Mouse (Mus musculus) forebrain, embryonic 11.5 days (tissue): ENCODE data around the gene Hormad2. TPM values are rescaled to one million over a fixed set of nuclear protein-coding genes. Genes with fewer than 3 reads are reported as not detected.

ENCODE experiments used
- ATAC-seq: fragments of 200-750 bp; cut with Nextera tagmentation; replicated peaks from 2 replicates; pipeline ENCODE4 v1.8.0; 2017; ENCODE audit warnings: moderate TSS enrichment; ENCODE audit not compliant: low FRiP score
- DNase-seq: peaks from one replicate; pipeline ENCODE4 v3.0.0-alpha.2; 2017; ENCODE audit warnings: low spot score
- H3K27ac ChIP-seq: fragments of 300-500 bp; sonication (generic); 2 replicates; pipeline ENCODE4 v1.5.1; 2014; ENCODE audit warnings: low read depth, low read length
- H3K27me3 ChIP-seq: fragments of 300-500 bp; sonication (generic); 2 replicates; pipeline ENCODE4 v1.6.1; 2014; ENCODE audit warnings: mild to moderate bottlenecking, low read length, mixed read lengths; ENCODE audit not compliant: control insufficient read depth, insufficient read depth
- H3K36me3 ChIP-seq: fragments of 300-500 bp; sonication (generic); 2 replicates; pipeline ENCODE4 v1.6.1; 2014; ENCODE audit warnings: mild to moderate bottlenecking, low read length, moderate library complexity, mixed read lengths; ENCODE audit not compliant: control insufficient read depth, insufficient read depth
- H3K4me1 ChIP-seq: fragments of 300-500 bp; sonication (generic); replicated peaks from 2 replicates; pipeline ENCODE4 v1.6.1; 2014; ENCODE audit warnings: low read length, mixed read lengths; ENCODE audit not compliant: control insufficient read depth, insufficient read depth
- H3K4me2 ChIP-seq: fragments of 300-500 bp; sonication (generic); 2 replicates; pipeline ENCODE4 v1.6.1; 2014; ENCODE audit warnings: low read depth, mild to moderate bottlenecking, low read length, moderate library complexity, mixed read lengths; ENCODE audit not compliant: severe bottlenecking
- H3K4me3 ChIP-seq: fragments of 300-500 bp; sonication (generic); 2 replicates; pipeline ENCODE4 v1.5.1; 2014; ENCODE audit warnings: low read depth, low read length
- H3K9ac ChIP-seq: fragments of 300-500 bp; sonication (generic); 2 replicates; pipeline ENCODE4 v1.6.1; 2014; ENCODE audit warnings: low read length
- H3K9me3 ChIP-seq: fragments of 300-500 bp; sonication (generic); 2 replicates; pipeline ENCODE4 v1.6.1; 2016; ENCODE audit warnings: low read length, mixed read lengths; ENCODE audit not compliant: control insufficient read depth
- WGBS: fragments of 180-500 bp; shearing (Covaris S2); extraction: QIAGEN DNeasy Blood & Tissue Kit; methylation state at CpG from one replicate; pipeline ENCODE4 v1.1.7; 2014; 5-methylcytosine and 5-hydroxymethylcytosine counted together
- polyA plus RNA-seq: library from polyadenylated mRNA; unstranded; fragments of >200 nt; fragmentation: Nextera tagmentation; extraction: Ambion mirVana; gene quantifications from 2 replicates; pipeline ENCODE4 v1.2.1, GENCODE M21; 2014

Hormad2 gene
- polyA plus RNA-seq, 1 experiment from 2014 or later = 0.57 TPM

GRCm38 (mm10) chr11:4403381-4403780, 37.5 kb downstream of the Hormad2 start:
- 84% methylated on average over 7 of the region's 7 CpGs for WGBS
- H3K27ac ChIP-seq = no peak overlapping the region
- no peak for DNase-seq

GRCm38 (mm10) chr11:4401251-4401650, 39.7 kb downstream of the Hormad2 start:
- DNase-seq (no peak), ATAC-seq (no peak)
- no peaks in the 10 kb centered on the region for H3K4me1 ChIP-seq
- H3K27ac ChIP-seq = no peak overlapping the region
- no peaks in the 10 kb centered on the region for H3K9me3 ChIP-seq
- H3K36me3 ChIP-seq = no peaks in the 10 kb centered on the region
- no peaks in the 10 kb centered on the region for H3K27me3 ChIP-seq
- no peak overlapping the region for H3K4me2 ChIP-seq
- WGBS = 74% methylated on average over 5 of the region's 5 CpGs
- no peak overlapping the region for H3K9ac ChIP-seq
- no peak overlapping the region for H3K4me3 ChIP-seq

More at GRCm38 (mm10) chr11:4403381-4403780, 37.5 kb downstream of the Hormad2 start:
- Histone ChIP-seq H3K36me3 (no peaks in the 10 kb centered on the region), H3K4me3 (no peak overlapping the region), H3K4me1 (no peaks in the 10 kb centered on the region), H3K27me3 (no peaks in the 10 kb centered on the region), H3K9me3 (no peaks in the 10 kb centered on the region), H3K4me2 (no peak overlapping the region), H3K9ac (no peak overlapping the region)
- ATAC-seq = no peak

GRCm38 (mm10) chr11:4394226-4394625, 46.7 kb downstream of the Hormad2 start:
- ATAC-seq = no peak
- H3K4me1 ChIP-seq = no peaks in the 10 kb centered on the region
- H3K9ac ChIP-seq = no peak overlapping the region
- H3K36me3 ChIP-seq = no peaks in the 10 kb centered on the region
- no peaks in the 10 kb centered on the region for H3K9me3 ChIP-seq
- H3K27me3 ChIP-seq = no peaks in the 10 kb centered on the region
- no peak overlapping the region for H3K4me3 ChIP-seq
- no peak for DNase-seq
- no peak overlapping the region for H3K27ac ChIP-seq
- H3K4me2 ChIP-seq = no peak overlapping the region

- Histone ChIP-seq H3K9me3 (no peaks in the 10 kb centered on the region), H3K27me3 (no peaks in the 10 kb centered on the region), H3K4me2 (no peak overlapping the region), H3K27ac (no peak overlapping the region), H3K4me3 (no peak overlapping the region), H3K4me1 (no peaks in the 10 kb centered on the region), H3K9ac (no peak overlapping the region), H3K36me3 (no peaks in the 10 kb centered on the region)
- ATAC-seq = no peak
- 15% methylated on average over 2 of the region's 2 CpGs for WGBS
- no peak for DNase-seq
These were observed 52.9 kb downstream of the Hormad2 start for GRCm38 (mm10) chr11:4388018-4388417.

- H3K27me3 ChIP-seq = no peaks in the 10 kb centered on the region
- no peak overlapping the region for H3K9ac ChIP-seq
- no peaks in the 10 kb centered on the region for H3K36me3 ChIP-seq
- no peak overlapping the region for H3K4me2 ChIP-seq
- no peaks in the 10 kb centered on the region for H3K4me1 ChIP-seq
- ATAC-seq (no peak), DNase-seq (no peak)
- no peak overlapping the region for H3K4me3 ChIP-seq
- 87% methylated on average over 7 of the region's 7 CpGs for WGBS
- no peak overlapping the region for H3K27ac ChIP-seq
- H3K9me3 ChIP-seq = no peaks in the 10 kb centered on the region
These were observed 58.6 kb downstream of the Hormad2 start for GRCm38 (mm10) chr11:4382321-4382720.

- Histone ChIP-seq H3K9ac (no peak overlapping the region), H3K4me2 (no peak overlapping the region), H3K4me3 (no peak overlapping the region), H3K36me3 (no peaks in the 10 kb centered on the region), H3K9me3 (no peaks in the 10 kb centered on the region), H3K27me3 (no peaks in the 10 kb centered on the region), H3K4me1 (no peaks in the 10 kb centered on the region), H3K27ac (no peak overlapping the region)
- no peak for ATAC-seq
- DNase-seq = no peak
- WGBS = 84% methylated on average over 4 of the region's 4 CpGs
These were observed 61.0 kb downstream of the Hormad2 start for GRCm38 (mm10) chr11:4379857-4380256.

GRCm38 (mm10) chr11:4366389-4366788, 74.5 kb downstream of the Hormad2 start:
- H3K9ac ChIP-seq = no peak overlapping the region
- H3K9me3 ChIP-seq = no peaks in the 10 kb centered on the region
- WGBS = 86% methylated on average over 4 of the region's 4 CpGs
- H3K4me3 ChIP-seq = no peak overlapping the region
- no peak overlapping the region for H3K4me2 ChIP-seq
- no peaks in the 10 kb centered on the region for H3K36me3 ChIP-seq
- H3K4me1 ChIP-seq = no peaks in the 10 kb centered on the region
- DNase-seq (no peak), ATAC-seq (no peak)
- H3K27me3 ChIP-seq = no peaks in the 10 kb centered on the region
- no peak overlapping the region for H3K27ac ChIP-seq

GRCm38 (mm10) chr11:4355430-4355829, 85.5 kb downstream of the Hormad2 start:
- Histone ChIP-seq H3K4me3 (no peak overlapping the region), H3K27ac (no peak overlapping the region), H3K4me2 (no peak overlapping the region), H3K4me1 (no peaks in the 10 kb centered on the region), H3K9ac (no peak overlapping the region), H3K36me3 (no peaks in the 10 kb centered on the region), H3K27me3 (no peaks in the 10 kb centered on the region), H3K9me3 (no peaks in the 10 kb centered on the region; the same call in 1 of the 2 replicates)
- no peak for DNase-seq
- no peak for ATAC-seq
- WGBS = 70% methylated on average over 5 of the region's 5 CpGs

- H3K9ac ChIP-seq = no peak overlapping the region
- no peaks in the 10 kb centered on the region for H3K4me1 ChIP-seq
- H3K4me3 ChIP-seq = no peak overlapping the region
- H3K27me3 ChIP-seq = no peaks in the 10 kb centered on the region
- H3K4me2 ChIP-seq = no peak overlapping the region
- no peak overlapping the region for H3K27ac ChIP-seq
- no peaks in the 10 kb centered on the region for H3K9me3 ChIP-seq
- no peak for ATAC-seq
- DNase-seq = no peak
- 69% methylated on average over 3 of the region's 3 CpGs for WGBS
- no peaks in the 10 kb centered on the region for H3K36me3 ChIP-seq
These were observed 88.3 kb downstream of the Hormad2 start for GRCm38 (mm10) chr11:4352637-4353036.
